Comparison of ENCODE assay signal across 16 mouse cellular contexts in the genomic region with DNA sequence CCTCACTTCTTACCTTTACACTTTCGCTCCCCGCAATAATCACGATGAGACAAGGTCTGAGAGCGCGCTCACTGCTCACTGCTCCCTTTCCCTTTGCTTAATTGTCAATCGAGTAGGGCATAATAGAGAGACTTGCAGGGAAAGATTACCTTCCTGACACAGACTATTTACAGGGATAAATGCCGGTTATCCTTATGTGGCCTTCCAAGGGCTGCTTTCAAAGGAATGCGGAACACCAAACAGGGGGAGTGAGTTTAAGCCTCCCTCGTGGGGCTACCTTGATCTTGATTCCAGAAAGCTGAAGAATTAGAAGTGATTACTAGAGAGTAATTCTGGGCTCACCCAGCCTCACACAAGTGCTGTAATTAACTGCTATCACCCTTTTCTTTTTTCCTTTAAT. TPM values are rescaled to one million over a fixed set of nuclear protein-coding genes. Genes with fewer than 3 reads are reported as not detected.
"Had no signal": no experiment of that assay in that cellular context is flagged by ENCODE, and none has a peak within 500 bp of the region (broad histone marks: within the 10 kb centered on the region; RNA-seq: fewer than 3 reads in every experiment).

No protein-coding gene starts in this region.

- H3K4me2 ChIP-seq: liver, embryonic 12.5 days; lung, embryonic 14.5 days; midbrain, embryonic 12.5 days; stomach, embryonic 15.5 days had no signal

- H3K9me3 ChIP-seq: limb, embryonic 10.5 days; liver, embryonic 12.5 days; midbrain, embryonic 12.5 days; stomach, embryonic 15.5 days had no signal

- H3K27me3 ChIP-seq: midbrain, embryonic 12.5 days; stomach, embryonic 15.5 days had no signal

- H3K4me1 ChIP-seq: limb, embryonic 10.5 days; liver, embryonic 12.5 days; stomach, embryonic 15.5 days had no signal

- H3K9ac ChIP-seq: liver, embryonic 12.5 days; lung, embryonic 14.5 days; midbrain, embryonic 12.5 days; stomach, embryonic 15.5 days had no signal

- DNase-seq: kidney, adult 2 months; kidney, postnatal 25 days; lung, embryonic 14.5 days; lung, postnatal 10 days; lung, postnatal 4 days; right cerebral cortex, postnatal 14 days; thymus, adult 2 months; thymus, postnatal 25 days had no signal

- ATAC-seq: liver, embryonic 12.5 days had no signal

- H3K4me3 ChIP-seq: left cerebral cortex, adult 2 months; limb, embryonic 10.5 days; liver, embryonic 12.5 days; midbrain, embryonic 12.5 days; stomach, embryonic 15.5 days had no signal

- H3K36me3 ChIP-seq: limb, embryonic 10.5 days; liver, embryonic 12.5 days; midbrain, embryonic 12.5 days; stomach, embryonic 15.5 days had no signal

- H3K27ac ChIP-seq: left cerebral cortex, adult 2 months; limb, embryonic 10.5 days; liver, embryonic 12.5 days; midbrain, embryonic 12.5 days; stomach, embryonic 15.5 days had no signal

RNA-seq across cellular contexts. Expression of a gene that starts 19.8 kb away (rescaled TPM):
- polyA plus RNA-seq: kidney, adult 2 months; liver, embryonic 12.5 days; liver, embryonic 16.5 days; lung, embryonic 14.5 days; spleen, adult 2 months; urinary bladder, adult 2 months had no signal
